Mouse (Mus musculus) telencephalon, adult 2 months (tissue): ENCODE results near the gene Olfr870.
"Not testable (repeated sequence)": the region's sequence is repeated elsewhere in the genome, so short reads cannot be mapped to it uniquely, and the experiment has no call there.

Source experiments
- DNase-seq: peaks from one replicate; pipeline ENCODE4 v3.0.0-alpha.2; 2011; ENCODE audit warnings: low read depth, low spot score

The Olfr870 gene

DNA sequence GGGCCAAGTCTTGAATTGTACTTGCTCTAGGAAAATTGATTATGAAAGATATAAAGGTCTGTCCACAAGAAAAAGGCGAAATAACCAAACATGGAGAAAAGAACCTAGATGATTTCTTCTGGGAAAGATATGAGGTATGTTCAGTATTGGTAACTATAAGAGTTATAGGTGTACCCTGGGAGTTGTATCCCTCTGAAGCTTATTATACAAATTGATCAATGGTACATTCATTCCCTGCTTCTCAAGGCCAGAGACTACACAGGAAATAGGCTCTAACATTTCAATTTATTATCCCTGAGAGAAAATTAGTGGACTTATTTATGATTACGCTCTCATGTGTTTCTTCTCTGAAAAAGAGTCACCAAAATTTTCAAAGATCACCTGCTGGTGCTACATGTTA is at the start of gene Olfr870:
Olfr870 (minus strand) TSS at position 101 of the 400 bp plus-strand sequence.
- DNase-seq, result no peak

DNA sequence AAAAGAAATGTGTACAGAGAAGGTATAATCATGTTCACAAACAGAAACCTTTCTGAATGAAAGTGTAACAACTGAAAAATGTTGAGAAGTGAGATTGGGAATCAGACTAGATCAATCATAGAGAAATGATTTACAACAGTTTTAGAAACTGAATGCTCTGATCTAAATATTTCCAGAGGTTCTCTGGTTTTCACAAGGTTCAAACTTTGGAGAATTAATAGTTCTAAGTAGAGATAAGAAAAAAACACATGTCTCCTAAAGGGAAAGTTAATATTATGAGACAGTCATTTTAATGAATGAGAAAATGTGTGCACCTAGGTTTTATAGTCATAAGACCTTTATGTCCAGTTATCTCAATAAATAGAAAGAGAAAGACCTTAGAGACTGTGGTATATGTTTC is 38.0 kb upstream of the Olfr870 start, which contains the start of gene Olfr871:
Olfr871 (plus strand) TSS at position 301 of the 400 bp plus-strand sequence.
- DNase-seq, result no peak

DNA sequence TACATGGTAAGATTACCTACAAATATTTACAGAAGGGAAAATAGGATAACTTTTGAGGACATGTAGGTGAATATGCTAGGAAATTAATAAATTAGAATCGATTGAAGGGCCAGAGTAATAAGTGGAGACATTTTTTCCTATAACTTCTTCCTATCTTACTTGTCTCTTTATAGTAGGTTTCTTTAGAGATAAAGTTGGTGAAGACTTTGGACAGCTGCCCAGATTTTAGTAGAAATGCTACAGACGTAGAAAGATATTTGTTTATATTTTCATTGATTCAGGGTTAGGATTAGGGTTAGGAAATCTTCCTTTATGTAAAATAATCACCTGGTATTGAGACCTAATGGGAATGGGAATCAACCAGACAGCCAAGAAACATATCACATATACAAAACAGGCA is 37.6 kb upstream of the Olfr870 start:
- no peak for DNase-seq

DNA sequence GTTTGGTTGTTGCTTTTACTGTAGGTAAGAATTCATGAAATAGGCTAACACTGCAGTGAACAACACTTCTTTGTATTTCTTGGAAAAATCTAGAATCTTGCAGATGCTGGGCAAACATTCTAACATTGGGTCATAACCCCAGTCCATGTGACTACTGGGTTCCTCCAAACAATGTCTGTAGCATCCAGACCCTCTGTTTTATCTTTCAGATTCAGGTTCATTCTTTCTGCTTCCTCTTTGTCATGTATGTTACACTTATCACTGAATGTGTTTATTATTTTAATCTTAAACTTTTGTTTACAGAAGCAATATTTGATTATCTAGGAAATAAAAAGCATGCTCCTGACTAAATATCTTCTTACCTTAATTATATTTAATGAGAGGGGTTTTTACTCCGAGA is 37.0 kb upstream of the Olfr870 start:
- DNase-seq, result no peak

DNA sequence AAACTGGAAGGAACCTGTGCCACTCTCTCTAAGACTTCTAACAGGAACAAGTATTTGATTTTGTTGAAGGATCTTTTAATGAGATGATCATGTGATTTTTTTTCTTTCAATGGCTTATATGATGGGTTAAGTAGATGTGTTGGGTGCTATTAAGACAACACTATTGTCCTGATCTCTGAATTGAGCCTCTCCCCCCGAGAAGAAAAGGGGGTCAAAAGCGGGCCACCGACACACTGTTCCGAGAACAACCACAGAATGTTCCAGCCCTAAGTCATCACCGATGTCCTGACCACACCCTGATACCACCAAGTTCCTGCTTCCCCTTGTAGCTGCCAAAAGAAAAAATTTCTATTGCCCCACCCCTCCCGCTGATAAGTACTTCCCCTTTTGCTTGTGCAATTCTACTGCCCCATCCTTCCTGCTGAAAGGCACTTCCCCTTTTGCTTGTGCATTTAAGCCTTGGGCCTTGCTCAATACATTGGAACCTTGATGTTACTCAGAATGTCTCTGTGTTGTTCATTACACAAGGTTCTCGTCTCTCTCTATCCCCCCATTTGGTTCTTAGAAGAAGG is 29.6 kb upstream of the Olfr870 start:
- DNase-seq, result not testable (repeated sequence)

DNA sequence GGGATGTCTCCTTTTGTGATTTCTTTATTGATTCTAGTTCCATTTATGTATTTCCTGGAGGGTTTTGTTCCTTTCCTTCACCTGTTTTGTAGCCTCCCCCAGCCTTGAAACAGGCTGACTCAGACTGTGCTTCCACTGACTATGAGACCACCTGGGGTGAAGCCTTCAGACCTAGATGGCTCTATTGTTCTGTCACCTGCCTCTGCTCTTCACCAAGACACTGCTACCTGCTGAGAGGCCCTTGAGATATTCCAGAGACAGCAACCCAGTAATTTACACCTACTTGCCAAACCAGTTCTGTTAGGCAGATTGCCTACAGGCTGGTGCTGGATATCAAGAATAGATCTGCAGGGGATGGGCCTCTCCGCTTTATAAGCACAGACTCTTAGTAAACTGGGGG is 28.3 kb upstream of the Olfr870 start:
- no peak for DNase-seq

DNA sequence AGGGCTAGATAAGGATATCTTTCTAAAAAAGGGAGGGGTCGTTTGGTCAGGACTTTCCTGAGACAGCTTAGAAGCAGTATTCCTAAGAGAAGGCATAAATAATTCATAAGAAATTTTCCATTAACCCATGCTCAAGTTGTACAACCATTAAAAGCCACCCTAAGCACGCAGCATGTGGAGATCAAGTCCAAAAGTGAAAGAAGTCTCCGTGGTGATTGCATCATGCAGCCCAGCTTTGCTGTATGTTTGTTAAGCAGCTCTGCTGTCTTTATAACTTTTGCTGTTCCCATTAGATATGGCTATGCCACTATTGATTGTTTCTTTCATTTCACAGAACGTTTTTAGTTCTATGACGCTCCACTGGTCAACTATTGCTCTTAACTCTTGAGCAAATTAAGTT is 5.6 kb upstream of the Olfr870 start:
- DNase-seq, result no peak

DNA sequence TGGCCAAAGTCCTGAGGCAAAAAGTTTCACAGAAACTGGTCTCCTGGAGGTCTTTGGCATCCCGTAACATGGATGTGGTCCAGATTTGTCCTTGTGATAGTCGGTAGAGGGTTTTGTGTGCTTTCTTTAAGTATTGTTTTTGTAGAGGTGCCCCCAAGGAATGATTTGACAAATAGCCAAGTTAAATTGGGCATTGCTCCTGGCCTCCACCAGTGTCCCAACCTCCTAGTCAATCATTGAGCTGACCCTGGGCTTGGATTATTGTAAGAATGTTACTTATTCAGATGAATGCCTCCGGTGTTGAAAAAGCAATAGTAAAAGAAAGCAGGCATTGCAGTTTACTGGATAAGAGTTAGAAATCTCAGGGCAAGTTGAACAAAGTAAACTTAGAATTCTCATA is 24.2 kb downstream of the Olfr870 start:
- DNase-seq, result no peak

DNA sequence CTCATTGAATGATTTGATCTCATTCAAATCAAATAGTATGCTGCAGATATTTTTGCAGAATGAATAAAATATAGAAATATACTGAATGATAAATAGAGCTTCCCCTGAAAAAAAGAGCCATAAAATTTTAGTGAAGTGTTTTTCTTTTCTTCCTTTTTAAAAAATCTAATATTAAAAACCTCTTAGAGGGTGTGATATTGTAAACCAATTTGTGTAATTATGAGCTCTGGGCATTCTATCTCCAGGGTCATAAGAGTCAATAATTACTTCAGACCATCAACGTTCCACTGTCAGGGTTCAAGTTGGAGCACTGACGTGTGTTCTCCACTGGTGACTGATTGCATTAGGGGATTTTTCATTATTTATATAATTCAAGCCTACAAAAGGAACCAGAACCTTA is 45.1 kb downstream of the Olfr870 start, which contains the start of gene Olfr869:
Olfr869 (plus strand) TSS at position 301 of the 400 bp plus-strand sequence.
- DNase-seq, result no peak
